Mouse (Mus musculus) cerebellum, adult 2 months (tissue): Measurements from ENCODE around the gene Lpar5.
A peak's percentile ranks its signal among the peaks of the same experiment; 100 is the strongest.

Experiments
- CTCF ChIP-seq: fragments of 200-500 bp; IDR thresholded peaks from 2 replicates; pipeline ENCODE4 v1.5.1; 2011; ENCODE audit warnings: low read depth, mild to moderate bottlenecking, control low read depth, low read length, moderate library complexity, borderline replicate concordance; ENCODE audit not compliant: insufficient read depth
- POLR2A ChIP-seq: fragments of 200-500 bp; IDR thresholded peaks from 2 replicates; pipeline ENCODE4 v1.6.1; 2011; ENCODE audit warnings: low read length, control low read depth, borderline replicate concordance; ENCODE audit not compliant: insufficient read depth

- peak; percentile 80 for TF ChIP-seq CTCF
- peak; percentile 49; the same call in 1 of the 2 replicates for TF ChIP-seq POLR2A
Measured at GRCm38 (mm10) chr6:125081797-125082560, 14.3 kb downstream of the Lpar5 start.
